Mouse (Mus musculus) B cell, adult 2 months (primary cell): ENCODE measurements around the gene Bmp8b.
"Not testable (repeated sequence)": the region's sequence is repeated elsewhere in the genome, so short reads cannot be mapped to it uniquely, and the experiment has no call there.

Experiments
- DNase-seq, 2 experiments: peaks; one replicate each; pipeline ENCODE4 v3.0.0; 2022

Bmp8b gene

GRCm38 (mm10) chr4:123112216-123112764, 7.3 kb downstream of the Bmp8b start:
- no peak for DNase-seq

- DNase-seq = not testable (repeated sequence)
These were observed 9.7 kb downstream of the Bmp8b start for GRCm38 (mm10) chr4:123114651-123115050.

GRCm38 (mm10) chr4:123116011-123116410, 11.0 kb downstream of the Bmp8b start, which contains the start of gene Oxct2b:
Gene Oxct2b, plus strand, starts transcription at chr4:123116266.
- no peak for DNase-seq

GRCm38 (mm10) chr4:123116640-123117039, 11.7 kb downstream of the Bmp8b start:
- not testable (repeated sequence) for DNase-seq

GRCm38 (mm10) chr4:123121286-123121685, 16.3 kb downstream of the Bmp8b start:
- DNase-seq = no peak

GRCm38 (mm10) chr4:123126626-123127025, 21.7 kb downstream of the Bmp8b start:
- no peak for DNase-seq

GRCm38 (mm10) chr4:123127051-123127450, 22.1 kb downstream of the Bmp8b start:
- DNase-seq = no peak

- DNase-seq = no peak
These were observed 32.6 kb downstream of the Bmp8b start for GRCm38 (mm10) chr4:123137551-123137950.

- DNase-seq = peak; percentile 79 to 81
These were observed 34.7 kb downstream of the Bmp8b start, which contains the start of gene Ppie for GRCm38 (mm10) chr4:123139513-123140154. Gene Ppie, minus strand, starts transcription at chr4:123139951.

- DNase-seq = no peak
These were observed 42.6 kb downstream of the Bmp8b start for GRCm38 (mm10) chr4:123147446-123148150.

GRCm38 (mm10) chr4:123152003-123152402, 47.0 kb downstream of the Bmp8b start:
- DNase-seq = no peak

- DNase-seq = no peak
These were observed 48.0 kb downstream of the Bmp8b start for GRCm38 (mm10) chr4:123152976-123153375.

- DNase-seq = peak; percentile 11 to 17
These were observed 50.0 kb downstream of the Bmp8b start for GRCm38 (mm10) chr4:123155004-123155403.

GRCm38 (mm10) chr4:123155427-123155826, 50.5 kb downstream of the Bmp8b start:
- DNase-seq = no peak

- no peak for DNase-seq
These were observed 50.9 kb downstream of the Bmp8b start for GRCm38 (mm10) chr4:123155840-123156239.

- DNase-seq = no peak
These were observed 55.6 kb downstream of the Bmp8b start for GRCm38 (mm10) chr4:123160571-123160970.

GRCm38 (mm10) chr4:123161251-123161650, 56.3 kb downstream of the Bmp8b start:
- DNase-seq = not testable (repeated sequence)

GRCm38 (mm10) chr4:123162305-123162917, 57.4 kb downstream of the Bmp8b start:
- no peak for DNase-seq

- no peak for DNase-seq
These were observed 59.2 kb downstream of the Bmp8b start for GRCm38 (mm10) chr4:123164157-123164556.

- no peak for DNase-seq
These were observed 66.8 kb downstream of the Bmp8b start for GRCm38 (mm10) chr4:123171811-123172210.
